Mouse (Mus musculus): ENCODE measurements around the gene Lhx5. TPM values are rescaled to one million over a fixed set of nuclear protein-coding genes. Genes with fewer than 3 reads are reported as not detected.

The Lhx5 gene
- polyA plus RNA-seq (2012; rRNA removed) (0.05 TPM in 1 of 2 replicates, not detected in the other), polyA plus RNA-seq (2014; fragmentation: Nextera tagmentation; extraction: Ambion mirVana) (not detected in 2 replicates)

DNA sequence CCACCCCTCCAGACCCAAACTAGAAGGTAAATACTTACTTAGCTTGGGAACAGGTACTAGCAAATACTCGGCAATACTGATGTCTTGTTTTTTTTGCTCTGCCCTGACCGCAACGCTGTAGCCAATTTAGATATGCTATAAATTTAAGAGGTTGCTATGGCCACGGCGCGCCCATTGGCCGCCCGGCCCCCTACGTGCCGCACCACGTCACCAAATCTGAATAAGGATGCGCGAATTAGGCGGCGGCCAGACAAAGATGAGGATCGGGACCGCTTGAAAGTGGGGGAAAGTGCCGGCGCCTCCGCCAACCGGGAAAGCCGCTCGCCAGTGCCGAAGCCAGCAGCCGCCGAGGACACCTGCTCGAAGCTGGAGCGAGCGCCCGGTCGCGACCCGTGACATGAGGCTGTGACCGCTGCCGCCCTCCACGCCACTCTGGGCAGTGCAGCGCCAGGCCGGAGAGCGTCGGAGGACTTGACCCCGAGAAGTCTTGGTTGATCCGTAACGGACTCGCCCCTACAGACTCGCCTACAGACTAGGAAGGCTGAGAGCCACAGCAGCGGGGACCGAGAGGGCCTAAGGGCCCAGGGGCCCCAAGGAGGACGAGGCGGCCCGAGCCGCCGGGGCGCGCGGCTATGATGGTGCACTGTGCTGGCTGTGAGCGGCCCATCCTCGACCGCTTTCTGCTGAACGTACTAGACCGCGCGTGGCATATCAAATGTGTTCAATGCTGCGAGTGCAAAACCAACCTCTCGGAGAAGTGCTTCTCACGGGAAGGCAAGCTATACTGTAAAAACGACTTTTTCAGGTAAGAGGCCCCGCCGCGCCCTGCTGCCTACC, at the start of gene Lhx5:
Gene Lhx5, plus strand, starts transcription at position 51 of the 837 bp plus-strand sequence.
- DNase-seq (ENCODE audit: low spot score) = no peak
- Histone ChIP-seq H3K4me3 (replicated peaks; ENCODE audit: low read length) (peak within 1 kb of the TSS; percentile 5), H3K27ac (replicated peaks; ENCODE audit: low read depth, low read length) (no peak within 1 kb of the TSS), H3K36me3 (ENCODE audit: control insufficient read depth, insufficient read depth, low read length) (no peaks in the 10 kb centered on the region), H3K9ac (ENCODE audit: low read depth, low read length, severe bottlenecking) (no peak within 1 kb of the TSS), H3K27me3 (ENCODE audit: control insufficient read depth, insufficient read depth, low read length) (peaks cover 95% of the 10 kb centered on the region), H3K4me1 (ENCODE audit: control insufficient read depth, insufficient read depth, low read length) (no peaks in the 10 kb centered on the region), H3K9me3 (ENCODE audit: control insufficient read depth, low read length) (no peaks in the 10 kb centered on the region), H3K4me2 (replicated peaks; ENCODE audit: low read depth, low read length, severe bottlenecking) (no peak within 1 kb of the TSS)
- under 1% methylated on average over 68 of the region's 69 CpGs for WGBS
- no peak for TF ChIP-seq POLR2A (IDR thresholded peaks at IDR 0.05; ENCODE audit: borderline replicate concordance, extremely low read depth, insufficient read depth, insufficient read length)
- ATAC-seq (ENCODE audit: low FRiP score, low read depth) = no peak

- Histone ChIP-seq H3K9me3 (ENCODE audit: control insufficient read depth, low read length) (no peaks in the 10 kb centered on the region), H3K27me3 (ENCODE audit: control insufficient read depth, insufficient read depth, low read length) (no peaks in the 10 kb centered on the region), H3K9ac (ENCODE audit: low read depth, low read length, severe bottlenecking) (no peak overlapping the region), H3K4me3 (replicated peaks; ENCODE audit: low read length) (no peak overlapping the region), H3K36me3 (ENCODE audit: control insufficient read depth, insufficient read depth, low read length) (no peaks in the 10 kb centered on the region), H3K4me2 (replicated peaks; ENCODE audit: low read depth, low read length, severe bottlenecking) (no peak overlapping the region), H3K4me1 (ENCODE audit: control insufficient read depth, insufficient read depth, low read length) (no peaks in the 10 kb centered on the region), H3K27ac (replicated peaks; ENCODE audit: low read depth, low read length) (no peak overlapping the region)
- no peak for TF ChIP-seq POLR2A (IDR thresholded peaks at IDR 0.05; ENCODE audit: borderline replicate concordance, extremely low read depth, insufficient read depth, insufficient read length)
- DNase-seq (ENCODE audit: low spot score) (no peak), ATAC-seq (ENCODE audit: low FRiP score, low read depth) (no peak)
- 75% methylated on average over 4 of the region's 4 CpGs for WGBS
These were observed 45.1 kb upstream of the Lhx5 start for GRCm38 (mm10) chr5:120386361-120386760.

GRCm38 (mm10) chr5:120388765-120389164, 42.7 kb upstream of the Lhx5 start:
- TF ChIP-seq POLR2A (IDR thresholded peaks at IDR 0.05; ENCODE audit: borderline replicate concordance, extremely low read depth, insufficient read depth, insufficient read length) = no peak

GRCm38 (mm10) chr5:120389973-120390372, 41.5 kb upstream of the Lhx5 start:
- ATAC-seq (ENCODE audit: low FRiP score, low read depth) (no peak), DNase-seq (ENCODE audit: low spot score) (no peak)
- no peak for TF ChIP-seq POLR2A (IDR thresholded peaks at IDR 0.05; ENCODE audit: borderline replicate concordance, extremely low read depth, insufficient read depth, insufficient read length)
- no peaks in the 10 kb centered on the region for H3K36me3 ChIP-seq (ENCODE audit: control insufficient read depth, insufficient read depth, low read length)
- H3K27ac ChIP-seq (replicated peaks; ENCODE audit: low read depth, low read length) = no peak overlapping the region
- WGBS = 74% methylated on average over 2 of the region's 2 CpGs
- H3K9ac ChIP-seq (ENCODE audit: low read depth, low read length, severe bottlenecking) = no peak overlapping the region
- no peaks in the 10 kb centered on the region for H3K27me3 ChIP-seq (ENCODE audit: control insufficient read depth, insufficient read depth, low read length)
- H3K4me2 ChIP-seq (replicated peaks; ENCODE audit: low read depth, low read length, severe bottlenecking) = no peak overlapping the region
- no peaks in the 10 kb centered on the region for H3K4me1 ChIP-seq (ENCODE audit: control insufficient read depth, insufficient read depth, low read length)
- H3K9me3 ChIP-seq (ENCODE audit: control insufficient read depth, low read length) = no peaks in the 10 kb centered on the region
- H3K4me3 ChIP-seq (replicated peaks; ENCODE audit: low read length) = no peak overlapping the region

More at GRCm38 (mm10) chr5:120388765-120389164, 42.7 kb upstream of the Lhx5 start:
- Histone ChIP-seq H3K4me3 (replicated peaks; ENCODE audit: low read length) (no peak overlapping the region), H3K27me3 (ENCODE audit: control insufficient read depth, insufficient read depth, low read length) (no peaks in the 10 kb centered on the region), H3K4me1 (ENCODE audit: control insufficient read depth, insufficient read depth, low read length) (no peaks in the 10 kb centered on the region), H3K27ac (replicated peaks; ENCODE audit: low read depth, low read length) (no peak overlapping the region), H3K9me3 (ENCODE audit: control insufficient read depth, low read length) (no peaks in the 10 kb centered on the region), H3K4me2 (replicated peaks; ENCODE audit: low read depth, low read length, severe bottlenecking) (no peak overlapping the region), H3K36me3 (ENCODE audit: control insufficient read depth, insufficient read depth, low read length) (no peaks in the 10 kb centered on the region), H3K9ac (ENCODE audit: low read depth, low read length, severe bottlenecking) (no peak overlapping the region)
- DNase-seq (ENCODE audit: low spot score) (no peak), ATAC-seq (ENCODE audit: low FRiP score, low read depth) (no peak)
- WGBS = 44% methylated on average over 9 of the region's 9 CpGs

DNA sequence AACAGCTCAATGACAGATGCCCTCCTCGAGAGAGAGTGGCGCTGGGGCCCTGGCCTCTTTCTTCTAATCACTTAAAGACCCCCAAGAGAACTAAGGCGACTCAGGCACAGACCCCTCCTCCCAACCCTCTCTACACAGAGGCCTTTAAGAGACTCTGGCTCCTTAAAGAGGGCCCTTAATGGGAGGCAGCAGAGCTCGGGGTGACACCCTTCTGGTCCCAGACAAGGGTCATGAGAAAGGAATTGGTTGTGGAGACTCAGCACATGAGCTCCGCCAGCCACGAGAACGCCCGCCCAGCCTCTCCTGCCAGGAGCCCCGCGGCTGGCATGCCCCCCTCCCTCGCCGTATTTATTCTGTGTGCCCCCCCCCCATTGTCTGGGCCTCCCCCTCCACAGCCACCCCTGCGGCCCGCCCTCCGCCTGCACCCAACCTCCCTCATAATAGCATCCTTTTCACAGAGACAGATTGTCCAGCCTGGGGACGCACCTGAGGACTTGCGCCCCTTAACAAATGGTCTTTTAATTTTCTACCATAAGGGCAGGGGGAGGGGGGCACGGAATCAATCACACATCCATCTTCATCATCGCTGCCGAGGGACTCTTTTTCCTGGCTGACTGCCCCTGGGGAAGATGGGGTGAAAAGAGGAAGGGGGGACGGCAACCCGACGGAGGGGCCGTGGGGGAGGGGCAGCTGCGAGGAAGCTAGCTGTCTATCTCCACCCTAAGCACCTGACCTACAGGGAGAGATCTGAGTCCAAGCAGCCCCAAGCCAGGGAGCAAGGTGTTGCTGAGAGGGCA, 37.4 kb upstream of the Lhx5 start:
- TF ChIP-seq POLR2A (IDR thresholded peaks at IDR 0.05; ENCODE audit: borderline replicate concordance, extremely low read depth, insufficient read depth, insufficient read length) = no peak
- Histone ChIP-seq H3K4me2 (replicated peaks; ENCODE audit: low read depth, low read length, severe bottlenecking) (no peak overlapping the region), H3K9ac (ENCODE audit: low read depth, low read length, severe bottlenecking) (no peak overlapping the region), H3K4me3 (replicated peaks; ENCODE audit: low read length) (no peak overlapping the region), H3K4me1 (ENCODE audit: control insufficient read depth, insufficient read depth, low read length) (no peaks in the 10 kb centered on the region), H3K27ac (replicated peaks; ENCODE audit: low read depth, low read length) (no peak overlapping the region), H3K27me3 (ENCODE audit: control insufficient read depth, insufficient read depth, low read length) (peaks cover 10% of the 10 kb centered on the region), H3K9me3 (ENCODE audit: control insufficient read depth, low read length) (no peaks in the 10 kb centered on the region), H3K36me3 (ENCODE audit: control insufficient read depth, insufficient read depth, low read length) (no peaks in the 10 kb centered on the region)
- DNase-seq (ENCODE audit: low spot score) = no peak
- WGBS = 24% methylated on average over 23 of the region's 25 CpGs
- no peak for ATAC-seq (ENCODE audit: low FRiP score, low read depth)
